Comparison of ENCODE assay signal across 16 mouse cellular contexts in the genomic region with DNA sequence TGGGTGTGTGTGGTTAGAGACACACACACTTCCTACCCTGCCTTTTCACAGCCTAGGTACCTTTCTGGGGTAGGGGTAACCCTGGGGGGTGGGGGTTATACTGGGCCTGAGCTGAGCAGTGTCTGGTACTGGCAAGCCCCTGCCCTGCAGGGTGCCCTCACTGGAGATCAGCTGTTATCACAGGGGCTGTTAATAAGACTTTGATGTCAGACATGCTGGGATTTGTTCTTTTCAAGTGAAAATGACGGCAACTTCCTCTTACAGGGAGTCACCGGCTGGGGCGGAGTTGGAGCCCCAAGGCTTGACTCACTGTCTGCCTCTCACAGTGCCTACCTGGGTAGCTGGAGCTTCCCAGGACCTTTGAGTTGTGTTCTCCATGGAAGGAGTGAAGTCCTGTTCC. TPM values are rescaled to one million over a fixed set of nuclear protein-coding genes. Genes with fewer than 3 reads are reported as not detected.
A peak's percentile ranks its signal among the peaks of the same experiment; 100 is the strongest.
DNase-seq lines count a peak whose midpoint lies in the region; ATAC-seq and TF ChIP-seq lines count a peak whose summit lies in the region.
"Had no signal": no experiment of that assay in that cellular context is flagged by ENCODE, and none has a peak within 500 bp of the region (broad histone marks: within the 10 kb centered on the region; RNA-seq: fewer than 3 reads in every experiment).

No protein-coding gene starts in this region.

- TF ChIP-seq EP300 in CH12.LX (IDR thresholded peaks at IDR 0.05; ENCODE audit: low read length): no peak
- no peak for TF ChIP-seq EP300 in MEL (IDR thresholded peaks at IDR 0.05; ENCODE audit: low read depth in 1 of 2, low read length in 2 of 2)

- H3K9ac ChIP-seq in kidney, embryonic 16.5 days (replicated peaks; ENCODE audit: low read length): 0 out of 2 replicates have a peak overlapping the region, but pooled peaks have one; percentile 6
- H3K9ac ChIP-seq in CH12.LX (ENCODE audit: insufficient read depth, low read depth) (no peak overlapping the region), MEL (ENCODE audit: control insufficient read depth, low read depth, low read length, poor library complexity, severe bottlenecking) (no peak overlapping the region)
- no peak overlapping the region for H3K9ac ChIP-seq in intestine, embryonic 16.5 days (ENCODE audit: low read depth, low read length)
- H3K9ac ChIP-seq: heart, embryonic 12.5 days; hindbrain, embryonic 14.5 days; liver, embryonic 15.5 days; midbrain, embryonic 12.5 days had no signal

- no peak for TF ChIP-seq CTCF in CH12.LX (conservative IDR thresholded peaks at IDR 0.05 in 1 of 2, IDR thresholded peaks at IDR 0.05 in 1 of 2; ENCODE audit: low read depth in 2 of 2, low read length in 2 of 2)
- no peak for TF ChIP-seq CTCF in MEL (IDR thresholded peaks at IDR 0.05 in 2 of 3, conservative IDR thresholded peaks at IDR 0.05 in 1 of 3; ENCODE audit: control insufficient read depth in 1 of 3, insufficient read depth in 1 of 3, low read depth in 2 of 3, low read length in 3 of 3, poor library complexity in 1 of 3, severe bottlenecking in 1 of 3)

- TF ChIP-seq RAD21 in CH12.LX (IDR thresholded peaks at IDR 0.05; ENCODE audit: low read depth, low read length) (no peak), MEL (IDR thresholded peaks at IDR 0.05; ENCODE audit: low read depth, low read length) (no peak)

- H3K36me3 ChIP-seq in kidney, embryonic 16.5 days (ENCODE audit: insufficient read depth, low read length): 0 out of 2 replicates have a peak, but pooled peaks cover 4% of the 10 kb centered on the region
- no peaks in the 10 kb centered on the region for H3K36me3 ChIP-seq in CH12.LX (replicated peaks in 1 of 2; ENCODE audit: control insufficient read depth in 1 of 2, insufficient read depth in 1 of 2, low read length in 1 of 2)
- H3K36me3 ChIP-seq in MEL (ENCODE audit: control insufficient read depth in 1 of 2, insufficient read depth in 2 of 2, low read length in 2 of 2): peaks cover 0 to 4% of the 10 kb centered on the region in 2 experiments; a peak in 2 of 4 replicates
- no peaks in the 10 kb centered on the region for H3K36me3 ChIP-seq in intestine, embryonic 16.5 days (ENCODE audit: control insufficient read depth, insufficient read depth, low read length)

- no peak for DNase-seq in kidney, adult 18-20 months
- DNase-seq in CH12.LX (ENCODE audit: extremely low read depth) (peak; percentile 58), MEL (ENCODE audit: low read depth, low spot score) (peak; percentile 68)
- no peak for DNase-seq in cerebellum, postnatal 10 days
- DNase-seq in adrenal gland, postnatal 10 days: no peak
- DNase-seq: adrenal gland, postnatal 36 days; gastrocnemius, postnatal 10 days; lung, postnatal 36 days; right cerebral cortex, postnatal 25 days had no signal

- no peak for ATAC-seq in kidney, embryonic 16.5 days (ENCODE audit: low FRiP score, low TSS enrichment)
- peak; percentile 68; the same call in 1 of the 2 replicates for ATAC-seq in intestine, embryonic 16.5 days
- ATAC-seq: forebrain, embryonic 16.5 days had no signal

- no peak overlapping the region for H3K4me2 ChIP-seq in kidney, embryonic 16.5 days (replicated peaks; ENCODE audit: low read depth, low read length)
- H3K4me2 ChIP-seq in CH12.LX (ENCODE audit: insufficient read depth, low read depth, poor library complexity, severe bottlenecking): 0 out of 2 replicates have a peak overlapping the region, but pooled peaks have one; percentile 12
- no peak overlapping the region for H3K4me2 ChIP-seq in intestine, embryonic 16.5 days (ENCODE audit: low read depth, low read length)
- H3K4me2 ChIP-seq: heart, embryonic 12.5 days; hindbrain, embryonic 14.5 days; liver, embryonic 15.5 days; midbrain, embryonic 12.5 days had no signal

- TF ChIP-seq POLR2A in CH12.LX (IDR thresholded peaks at IDR 0.05; ENCODE audit: low read depth, low read length) (no peak), MEL (IDR thresholded peaks at IDR 0.05; ENCODE audit: control insufficient read depth in 1 of 2, insufficient read depth in 1 of 2, low read depth in 1 of 2, low read length in 2 of 2, poor library complexity in 1 of 2) (no peak)

- no peak overlapping the region for H3K27ac ChIP-seq in kidney, embryonic 16.5 days (ENCODE audit: low read length)
- no peak overlapping the region for H3K27ac ChIP-seq in CH12.LX (ENCODE audit: insufficient read depth, low read depth)
- H3K27ac ChIP-seq in MEL (ENCODE audit: control insufficient read depth, low read depth, low read length): no peak overlapping the region
- H3K27ac ChIP-seq in intestine, embryonic 16.5 days (ENCODE audit: low read length): no peak overlapping the region
- H3K27ac ChIP-seq: hindbrain, embryonic 14.5 days; liver, embryonic 15.5 days had no signal

- in situ Hi-C loops in CH12.LX (cut with MboI; ENCODE audit: low pct_ligation_motif_present, low pct_unique_long_range_greater_than_20kb, low sequenced_read_pairs): no loop called here

- dilution Hi-C loops in CH12.LX (cut with MboI; ENCODE audit: extremely low pct_ligation_motif_present, extremely low pct_unique_long_range_greater_than_20kb, low sequenced_read_pairs): no loop called here

- H3K4me3 ChIP-seq in kidney, embryonic 16.5 days (ENCODE audit: low read length): no peak overlapping the region
- no peak overlapping the region for H3K4me3 ChIP-seq in CH12.LX (replicated peaks in 1 of 3; ENCODE audit: low read depth in 2 of 3, low read length in 2 of 3, poor library complexity in 1 of 3)
- H3K4me3 ChIP-seq in MEL (ENCODE audit: control insufficient read depth in 1 of 2, insufficient read depth in 1 of 2, low read depth in 2 of 2, low read length in 2 of 2): no peak overlapping the region
- no peak overlapping the region for H3K4me3 ChIP-seq in intestine, embryonic 16.5 days (ENCODE audit: low read length)
- H3K4me3 ChIP-seq: heart, embryonic 12.5 days; liver, embryonic 15.5 days; midbrain, embryonic 12.5 days had no signal

- H3K9me3 ChIP-seq in kidney, embryonic 16.5 days (ENCODE audit: low read length): no peaks in the 10 kb centered on the region
- H3K9me3 ChIP-seq in CH12.LX (replicated peaks; ENCODE audit: low read length) (no peaks in the 10 kb centered on the region), MEL (replicated peaks; ENCODE audit: insufficient read depth, low read length) (no peaks in the 10 kb centered on the region)
- H3K9me3 ChIP-seq in intestine, embryonic 16.5 days (ENCODE audit: control insufficient read depth, low read length): no peaks in the 10 kb centered on the region
- H3K9me3 ChIP-seq: heart, embryonic 12.5 days; liver, embryonic 15.5 days; midbrain, embryonic 12.5 days had no signal

- H3K4me1 ChIP-seq in kidney, embryonic 16.5 days (ENCODE audit: insufficient read depth, low read length): peaks cover 11% of the 10 kb centered on the region
- H3K4me1 ChIP-seq in CH12.LX (ENCODE audit: control insufficient read depth in 1 of 2, insufficient read depth in 2 of 2) (peaks cover 22 to 55% of the 10 kb centered on the region in 2 experiments), MEL (ENCODE audit: control insufficient read depth in 1 of 2, insufficient read depth in 2 of 2, low read length in 2 of 2) (peaks cover 0 to 9% of the 10 kb centered on the region in 2 experiments; a peak in 3 of 4 replicates)
- H3K4me1 ChIP-seq in intestine, embryonic 16.5 days (ENCODE audit: control insufficient read depth, insufficient read depth, low read length): peaks cover 2% of the 10 kb centered on the region; the same call in 1 of the 2 replicates

- 56% methylated on average over 3 of the region's 3 CpGs for WGBS in kidney, embryonic 16.5 days
- WGBS in intestine, embryonic 16.5 days: 46% methylated on average over 3 of the region's 3 CpGs

- H3K27me3 ChIP-seq in kidney, embryonic 16.5 days (ENCODE audit: insufficient read depth, low read length): no peaks in the 10 kb centered on the region
- no peaks in the 10 kb centered on the region for H3K27me3 ChIP-seq in CH12.LX (replicated peaks)
- no peaks in the 10 kb centered on the region for H3K27me3 ChIP-seq in MEL (ENCODE audit: control insufficient read depth in 1 of 2, insufficient read depth in 2 of 2, low read length in 2 of 2)
- H3K27me3 ChIP-seq in intestine, embryonic 16.5 days (replicated peaks; ENCODE audit: control insufficient read depth, insufficient read depth, low read length): no peaks in the 10 kb centered on the region
- H3K27me3 ChIP-seq: heart, embryonic 12.5 days; liver, embryonic 15.5 days; midbrain, embryonic 12.5 days had no signal

- no peaks in the 10 kb centered on the region for H3K79me2 ChIP-seq in CH12.LX (replicated peaks; ENCODE audit: control insufficient read depth, extremely low read depth, insufficient read depth, poor library complexity, severe bottlenecking)
- no peaks in the 10 kb centered on the region for H3K79me2 ChIP-seq in MEL (ENCODE audit: control insufficient read depth, insufficient read depth, low read length, poor library complexity)

RNA-seq across cellular contexts. Expression of a gene that starts 42.6 kb away (rescaled TPM):
- polyA plus RNA-seq in kidney, embryonic 16.5 days (2015; fragmentation: Nextera tagmentation; extraction: Ambion mirVana): 2.6 and 4.8 TPM in 2 replicates
- 0.21 TPM in 1 of 2 replicates, not detected in the other for total RNA-seq in CH12.LX (2012; rRNA removed)
- not detected in 2 replicates for total RNA-seq in CH12.LX (2014; rRNA removed)
- polyA plus RNA-seq in CH12.LX (2012; ENCODE audit: insufficient read length, low read depth): not detected in 2 replicates
- 0.39 and 0.62 TPM in 2 replicates for total RNA-seq in MEL (2012; rRNA removed)
- polyA plus RNA-seq in MEL (2012; ENCODE audit: insufficient read depth in 1 of 2, insufficient read length in 2 of 2, low read depth in 1 of 2, low replicate concordance in 2 of 2, missing spikeins in 1 of 2): 1 to 10 TPM in 1 of 2 experiments, not detected in 1; 1.6 TPM
- 14.1 and 14.9 TPM in 2 replicates for polyA plus RNA-seq in intestine, embryonic 16.5 days (2015; fragmentation: Nextera tagmentation; extraction: Ambion mirVana)
- total RNA-seq in adrenal gland, postnatal 10 days (2021): 10 to 100 TPM; 41.3 to 90.3 TPM

RNA-seq across cellular contexts. Expression of a gene that starts 49.5 kb away (rescaled TPM):
- polyA plus RNA-seq in kidney, embryonic 16.5 days (2015; fragmentation: Nextera tagmentation; extraction: Ambion mirVana): 32.4 and 34.7 TPM in 2 replicates
- total RNA-seq in CH12.LX (2012; rRNA removed) (5.9 and 6.8 TPM in 2 replicates), CH12.LX (2014; rRNA removed) (9.8 and 10.1 TPM in 2 replicates), MEL (2012; rRNA removed) (11.9 and 12.9 TPM in 2 replicates)
- polyA plus RNA-seq in CH12.LX (2012; ENCODE audit: insufficient read length, low read depth) (8.1 and 8.3 TPM in 2 replicates), MEL (2012; ENCODE audit: insufficient read depth in 1 of 2, insufficient read length in 2 of 2, low read depth in 1 of 2, low replicate concordance in 2 of 2, missing spikeins in 1 of 2) (10 to 100 TPM in 1 of 2 experiments, not detected in 1; 15.4 TPM)
- polyA plus RNA-seq in intestine, embryonic 16.5 days (2015; fragmentation: Nextera tagmentation; extraction: Ambion mirVana): 12.9 and 13.9 TPM in 2 replicates
- total RNA-seq in adrenal gland, postnatal 10 days (2021): 10 to 100 TPM; 27.9 to 42.1 TPM

RNA-seq across cellular contexts. Expression of a gene that starts 57.8 kb away (rescaled TPM):
- 1.0 and 1.3 TPM in 2 replicates for polyA plus RNA-seq in kidney, embryonic 16.5 days (2015; fragmentation: Nextera tagmentation; extraction: Ambion mirVana)
- total RNA-seq in CH12.LX (2012; rRNA removed): 0.04 TPM in 1 of 2 replicates, not detected in the other
- not detected in 2 replicates for total RNA-seq in CH12.LX (2014; rRNA removed)
- not detected in 2 replicates for polyA plus RNA-seq in CH12.LX (2012; ENCODE audit: insufficient read length, low read depth)
- total RNA-seq in MEL (2012; rRNA removed): 0.08 TPM in 1 of 2 replicates, not detected in the other
- polyA plus RNA-seq in MEL (2012; ENCODE audit: insufficient read depth in 1 of 2, insufficient read length in 2 of 2, low read depth in 1 of 2, low replicate concordance in 2 of 2, missing spikeins in 1 of 2): under 1 TPM in 1 of 2 experiments, not detected in 1; 0.21 TPM
- 1.3 and 1.4 TPM in 2 replicates for polyA plus RNA-seq in intestine, embryonic 16.5 days (2015; fragmentation: Nextera tagmentation; extraction: Ambion mirVana)
- total RNA-seq in adrenal gland, postnatal 10 days (2021): 10 to 100 TPM in 1 of 2 experiments, 1 to 10 TPM in 1; 9.3 to 12.1 TPM

Comparison
In these comparisons a context has a peak if more than half of its experiments do, and no peak if none do; other contexts are left out.
1. DNase-seq: peak in CH12.LX (single experiment) and MEL (single experiment); none in kidney, adult 18-20 months (single experiment), cerebellum, postnatal 10 days (0 of 2) and adrenal gland, postnatal 10 days (single experiment).